Mouse (Mus musculus) kidney, adult 2 months (tissue): ENCODE results near the gene Mxd3. TPM values are rescaled to one million over a fixed set of nuclear protein-coding genes. Genes with fewer than 3 reads are reported as not detected.

ENCODE experiments used
- DNase-seq: peaks from one replicate; pipeline ENCODE4 v3.0.0; 2021
- H3K27ac ChIP-seq: fragments of 200-500 bp; 2 replicates; pipeline ENCODE4 v1.5.1; 2012; ENCODE audit warnings: low read depth, low read length, control low read depth, inconsistent platforms; ENCODE audit not compliant: insufficient read depth
- H3K27me3 ChIP-seq: fragments of 200-500 bp; replicated peaks from 2 replicates; pipeline ENCODE4 v1.6.1; 2012; ENCODE audit warnings: mild to moderate bottlenecking, moderate library complexity, low read length, inconsistent platforms; ENCODE audit not compliant: control insufficient read depth, insufficient read depth
- H3K36me3 ChIP-seq: fragments of 200-500 bp; 2 replicates; pipeline ENCODE4 v1.6.1; 2012; ENCODE audit warnings: mild to moderate bottlenecking, moderate library complexity, low read length, inconsistent platforms; ENCODE audit not compliant: control insufficient read depth, insufficient read depth
- H3K4me1 ChIP-seq: fragments of 200-500 bp; 2 replicates; pipeline ENCODE4 v1.6.1; 2011; ENCODE audit warnings: low read length; ENCODE audit not compliant: control insufficient read depth, insufficient read depth
- H3K4me3 ChIP-seq: fragments of 200-500 bp; 2 replicates; pipeline ENCODE4 v1.5.1; 2011; ENCODE audit warnings: mild to moderate bottlenecking, low read depth, low read length, control low read depth; ENCODE audit not compliant: insufficient read depth
- CTCF ChIP-seq: fragments of 200-500 bp; conservative IDR thresholded peaks from 2 replicates; pipeline ENCODE4 v1.5.1; 2011; ENCODE audit warnings: low read depth, mild to moderate bottlenecking, control low read depth, low read length, moderate library complexity, mixed read lengths; ENCODE audit not compliant: insufficient read depth, insufficient read length
- POLR2A ChIP-seq: fragments of 200-500 bp; IDR thresholded peaks from one replicate; pipeline ENCODE4 v1.6.1; 2011; ENCODE audit warnings: low read depth, low read length, control low read depth
- WGBS: fragments of 180-500 bp; shearing (Covaris S2); methylation state at CpG from one replicate; pipeline ENCODE4 v1.1.7; 2018; 5-methylcytosine and 5-hydroxymethylcytosine counted together
- polyA plus RNA-seq: library from polyadenylated mRNA; depleted of rRNA; stranded (reverse); fragments of >200 nt; gene quantifications from 2 replicates; pipeline ENCODE4 v1.2.3, GENCODE M21; 2012; rRNA removed

Mxd3 gene
- polyA plus RNA-seq, 1 experiment = 1.2 TPM

GRCm38 (mm10) chr13:55300913-55301312 is 28.7 kb downstream of the Mxd3 start:
- H3K4me1 ChIP-seq = no peaks in the 10 kb centered on the region
- H3K36me3 ChIP-seq = peaks cover 19% of the 10 kb centered on the region
- 38% methylated on average over 5 of the region's 5 CpGs for WGBS
- no peak overlapping the region for H3K4me3 ChIP-seq
- H3K27me3 ChIP-seq = no peaks in the 10 kb centered on the region
- TF ChIP-seq CTCF = no peak
- TF ChIP-seq POLR2A = no peak
- no peak overlapping the region for H3K27ac ChIP-seq
- DNase-seq = peak; percentile 49

DNA sequence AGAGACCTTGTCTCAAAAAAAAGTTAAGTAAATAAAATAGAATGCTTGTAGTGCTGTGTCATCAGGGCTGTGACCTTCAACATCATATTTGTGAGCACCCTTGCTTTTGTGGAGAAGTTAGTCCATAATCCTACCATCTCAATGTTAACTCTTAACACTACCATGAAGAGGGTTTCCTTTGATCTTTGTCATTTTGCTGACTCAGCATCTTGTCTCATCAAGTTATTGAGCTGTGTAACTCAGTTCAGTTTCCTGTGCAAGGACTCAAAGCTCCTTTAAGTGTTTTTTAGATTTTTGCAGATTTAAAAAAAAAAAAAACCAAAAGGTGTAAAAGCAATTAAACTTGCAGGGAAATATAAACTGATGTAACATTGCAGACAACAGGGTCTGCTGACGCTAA is 32.9 kb downstream of the Mxd3 start:
- no peak for DNase-seq
- Histone ChIP-seq H3K4me1 (no peaks in the 10 kb centered on the region), H3K27me3 (no peaks in the 10 kb centered on the region; the same call in 1 of the 2 replicates), H3K36me3 (peaks cover 9% of the 10 kb centered on the region), H3K4me3 (no peak overlapping the region), H3K27ac (no peak overlapping the region)
- WGBS = 92% methylated on average over 1 of the region's 1 CpGs
- TF ChIP-seq CTCF = no peak
- no peak for TF ChIP-seq POLR2A

DNA sequence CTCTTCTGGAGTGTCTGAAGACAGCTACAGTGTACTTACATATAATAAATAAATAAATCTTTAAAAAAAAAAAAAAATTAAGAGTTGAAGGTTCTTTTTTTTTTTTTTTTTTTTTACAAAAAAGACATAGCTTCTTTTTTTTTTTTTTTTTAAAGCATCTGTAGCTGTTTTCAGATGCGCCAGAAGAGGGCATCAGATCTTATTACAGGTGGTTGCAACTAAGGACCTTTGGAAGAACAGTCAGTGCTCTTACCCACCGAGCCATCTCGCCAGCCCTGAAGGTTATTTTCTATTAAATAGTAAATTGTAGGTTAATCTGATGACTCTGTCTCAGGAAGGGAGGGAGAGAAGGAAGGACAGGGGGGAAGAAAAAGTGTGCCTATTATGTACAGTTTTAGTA is 40.8 kb downstream of the Mxd3 start:
- WGBS = 53% methylated on average over 3 of the region's 3 CpGs
- Histone ChIP-seq H3K27ac (no peak overlapping the region), H3K27me3 (no peaks in the 10 kb centered on the region; the same call in 1 of the 2 replicates), H3K4me3 (no peak overlapping the region), H3K4me1 (no peaks in the 10 kb centered on the region), H3K36me3 (peaks cover 7% of the 10 kb centered on the region)
- peak; percentile 28 for DNase-seq
- TF ChIP-seq CTCF = no peak
- TF ChIP-seq POLR2A = no peak

DNA sequence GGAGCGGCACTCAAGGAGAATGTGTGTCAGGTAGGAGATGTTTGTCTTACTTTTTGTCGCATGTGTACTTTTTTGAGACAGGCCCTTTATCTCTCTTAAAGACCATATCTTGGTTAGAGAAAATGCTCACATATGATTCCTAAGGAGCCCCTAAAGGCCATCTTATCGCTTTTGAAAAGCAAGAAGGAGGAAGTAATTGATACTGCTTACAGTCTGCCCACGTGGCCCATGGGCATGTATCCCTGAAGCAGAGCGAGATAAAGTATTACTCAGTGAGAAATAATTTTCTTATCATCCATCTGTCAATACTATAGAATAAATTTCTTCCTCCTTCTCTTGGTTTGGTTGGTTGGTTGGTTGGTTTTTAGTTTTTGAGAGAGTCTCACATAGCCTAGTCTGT is 52.0 kb downstream of the Mxd3 start:
- TF ChIP-seq POLR2A (no peak), CTCF (no peak)
- peaks cover 16% of the 10 kb centered on the region for H3K36me3 ChIP-seq

DNA sequence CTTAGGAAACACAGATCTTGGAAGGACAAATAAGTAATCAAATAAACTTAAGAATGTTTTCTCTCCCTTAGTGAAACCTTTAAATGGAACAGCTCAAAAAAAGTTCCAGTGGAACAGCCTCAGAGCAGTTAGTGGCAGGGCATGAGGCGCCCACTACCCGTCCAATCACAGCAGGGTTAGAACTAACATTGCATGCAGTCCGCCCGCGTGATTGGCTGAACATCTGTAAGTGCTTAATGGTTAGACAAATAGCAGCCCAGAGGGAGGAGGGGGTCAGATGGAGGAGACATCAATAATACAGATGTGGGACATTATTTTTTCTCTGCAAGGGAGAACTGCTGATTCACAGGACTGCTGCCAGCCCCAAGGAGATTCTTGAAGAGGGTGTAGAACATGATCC is 52.4 kb downstream of the Mxd3 start:
- H3K27me3 ChIP-seq = no peaks in the 10 kb centered on the region
- TF ChIP-seq CTCF (no peak), POLR2A (no peak)
- WGBS = 90% methylated on average over 5 of the region's 5 CpGs
- H3K4me1 ChIP-seq = no peaks in the 10 kb centered on the region
- peaks cover 14% of the 10 kb centered on the region for H3K36me3 ChIP-seq
- no peak overlapping the region for H3K27ac ChIP-seq
- H3K4me3 ChIP-seq = no peak overlapping the region
- no peak for DNase-seq

More for the DNA sequence above, 52.0 kb downstream of the Mxd3 start:
- Histone ChIP-seq H3K4me3 (no peak overlapping the region), H3K4me1 (no peaks in the 10 kb centered on the region), H3K27ac (no peak overlapping the region), H3K27me3 (no peaks in the 10 kb centered on the region)
- DNase-seq = no peak
- 85% methylated on average over 5 of the region's 5 CpGs for WGBS

Other genes starting within 250 kb of the Mxd3 start
- 5.1 and 6.5 TPM in 2 replicates for gene Uimc1, start 229.5 kb downstream of the Mxd3 start, polyA plus RNA-seq
- 13.7 TPM in 2 replicates for gene Zfp346, start 224.5 kb downstream of the Mxd3 start, polyA plus RNA-seq
- gene Gm17617, start 196.3 kb downstream of the Mxd3 start, polyA plus RNA-seq = not detected in 2 replicates
- 35.3 and 43.5 TPM in 2 replicates for gene Fgfr4, start 177.2 kb downstream of the Mxd3 start, polyA plus RNA-seq
- 17.6 and 19.6 TPM in 2 replicates for gene Nsd1, start 120.0 kb downstream of the Mxd3 start, polyA plus RNA-seq
- 542 and 589 TPM in 2 replicates for gene Prelid1, start 9.3 kb downstream of the Mxd3 start, polyA plus RNA-seq
- 81.8 and 89.8 TPM in 2 replicates for gene Rab24, start 7.9 kb downstream of the Mxd3 start, polyA plus RNA-seq
- gene Lman2, start 33.0 kb upstream of the Mxd3 start, polyA plus RNA-seq = 114 and 126 TPM in 2 replicates
- gene Rgs14, start 39.9 kb upstream of the Mxd3 start, polyA plus RNA-seq = 3.3 and 4.2 TPM in 2 replicates
- gene Slc34a1, start 68.4 kb upstream of the Mxd3 start, polyA plus RNA-seq = 9,073 and 10,701 TPM in 2 replicates
- gene Pfn3, start 85.4 kb upstream of the Mxd3 start, polyA plus RNA-seq = not detected in 2 replicates
- gene F12, start 97.0 kb upstream of the Mxd3 start, polyA plus RNA-seq = 0.03 and 0.07 TPM in 2 replicates
- gene Grk6, start 115.2 kb upstream of the Mxd3 start, polyA plus RNA-seq = 23.4 and 27.4 TPM in 2 replicates
- 0.64 and 0.81 TPM in 2 replicates for gene Prr7, start 134.4 kb upstream of the Mxd3 start, polyA plus RNA-seq
- gene Dbn1, start 158.3 kb upstream of the Mxd3 start, polyA plus RNA-seq = 16.9 and 21.0 TPM in 2 replicates
- gene Pdlim7, start 183.9 kb upstream of the Mxd3 start, polyA plus RNA-seq = 22.8 and 23.5 TPM in 2 replicates
- 4.7 and 7.7 TPM in 2 replicates for gene Dok3, start 199.5 kb upstream of the Mxd3 start, polyA plus RNA-seq
- gene Ddx41, start 206.8 kb upstream of the Mxd3 start, polyA plus RNA-seq = 68.5 and 71.2 TPM in 2 replicates
- gene Fam193b, start 241.3 kb upstream of the Mxd3 start, polyA plus RNA-seq = 85.6 and 102 TPM in 2 replicates
- gene Tmed9, start 243.9 kb upstream of the Mxd3 start, polyA plus RNA-seq = 74.0 and 92.5 TPM in 2 replicates